Mouse (Mus musculus) Patski (cell line): ENCODE data around the gene Pdcd7. TPM values are rescaled to one million over a fixed set of nuclear protein-coding genes. Genes with fewer than 3 reads are reported as not detected.

ENCODE experiments used
- ATAC-seq: fragments of 100-300 bp; one replicate; pipeline ENCODE4 v1.8.0; 2021
- CTCF ChIA-PET: fragments of 350-600 bp; sonication (Branson Sonifier 250); formaldehyde crosslinking; loops from one replicate; lab custom pipeline; 2022; ENCODE audit warnings: inconsistent platforms; lab: Charles Lee
- POLR2A ChIA-PET: fragments of 350-600 bp; sonication (Branson Sonifier 250); formaldehyde crosslinking; loops from one replicate; lab custom pipeline; 2022; ENCODE audit warnings: antibody characterized with exemption, inconsistent platforms; lab: Charles Lee
- DNase-seq: peaks from one replicate; pipeline ENCODE4 v3.0.0-alpha.2; 2011; ENCODE audit warnings: low read depth, low spot score
- H3K27me3 ChIP-seq: fragments of 371-371 bp; one replicate; pipeline ENCODE4 v1.5.1; 2021
- CTCF ChIP-seq: fragments of 100-300 bp; IDR thresholded peaks from one replicate; pipeline ENCODE4 v1.5.1; 2021
- in situ Hi-C: fragments of 300-500 bp; cut with MboI; formaldehyde crosslinking; loops from 3 replicates; pipeline ENCODE4 v1.11.1; 2018; ENCODE audit warnings: low pct_unique_long_range_greater_than_20kb, mixed read lengths
- polyA plus RNA-seq: library from polyadenylated mRNA; unstranded; gene quantifications from one replicate; pipeline ENCODE4 v1.2.3, GENCODE M21; 2021

Gene Pdcd7
- polyA plus RNA-seq, 1 experiment from 2014 or later: 16.7 TPM

DNA sequence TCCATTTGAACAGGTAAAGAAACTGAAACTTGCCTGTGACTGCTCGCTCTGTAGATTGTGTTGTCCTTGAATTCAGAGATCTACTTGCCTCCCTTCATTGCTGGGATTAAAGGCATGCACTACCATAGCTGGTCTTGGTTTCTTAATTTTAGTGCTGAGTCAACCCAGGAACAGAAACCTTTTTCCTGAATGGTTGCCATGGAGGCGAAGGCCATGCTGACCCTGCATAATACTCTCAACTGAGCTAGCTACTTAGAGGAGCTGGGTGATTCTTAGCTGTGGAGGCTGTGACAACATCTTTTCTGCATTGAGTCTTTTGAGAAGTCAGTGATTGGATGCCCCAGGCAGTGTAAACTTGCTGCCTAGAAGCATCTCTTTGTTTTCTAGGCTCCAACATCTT lies 11.1 kb downstream of the Pdcd7 start:
- no peaks in the 10 kb centered on the region for H3K27me3 ChIP-seq
- ChIA-PET POLR2A (no interaction called here), CTCF (no interaction called here)
- no peak for ATAC-seq
- in situ Hi-C loops: no loop called here
- TF ChIP-seq CTCF: no peak
- DNase-seq: no peak

DNA sequence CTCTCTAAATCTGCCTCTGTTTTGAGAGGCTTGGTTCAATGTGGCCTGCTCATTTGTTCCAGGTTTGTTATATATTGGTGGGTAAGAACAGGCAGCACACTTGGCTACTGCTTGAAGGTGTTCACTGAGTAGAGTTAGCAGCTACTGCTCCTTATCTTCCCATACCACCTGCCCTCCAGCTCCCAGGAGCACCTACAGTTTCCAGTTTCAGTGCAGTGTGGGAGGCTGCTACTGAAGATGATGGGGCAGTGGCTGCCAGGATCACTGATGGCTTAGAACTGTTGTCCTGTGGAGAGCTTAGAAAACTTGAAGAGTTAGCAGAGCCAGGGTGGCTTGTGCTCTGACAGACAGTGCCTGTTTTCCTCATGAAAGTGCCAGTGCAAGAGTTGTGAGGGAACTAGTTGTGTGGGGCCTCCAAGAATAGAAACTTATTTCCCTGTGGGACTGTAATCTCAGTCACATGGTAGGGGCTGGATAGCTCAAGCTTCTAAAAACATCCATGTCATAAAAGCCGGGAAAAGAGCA lies 13.1 kb downstream of the Pdcd7 start:
- DNase-seq: no peak
- CTCF ChIA-PET: no interaction called here

DNA sequence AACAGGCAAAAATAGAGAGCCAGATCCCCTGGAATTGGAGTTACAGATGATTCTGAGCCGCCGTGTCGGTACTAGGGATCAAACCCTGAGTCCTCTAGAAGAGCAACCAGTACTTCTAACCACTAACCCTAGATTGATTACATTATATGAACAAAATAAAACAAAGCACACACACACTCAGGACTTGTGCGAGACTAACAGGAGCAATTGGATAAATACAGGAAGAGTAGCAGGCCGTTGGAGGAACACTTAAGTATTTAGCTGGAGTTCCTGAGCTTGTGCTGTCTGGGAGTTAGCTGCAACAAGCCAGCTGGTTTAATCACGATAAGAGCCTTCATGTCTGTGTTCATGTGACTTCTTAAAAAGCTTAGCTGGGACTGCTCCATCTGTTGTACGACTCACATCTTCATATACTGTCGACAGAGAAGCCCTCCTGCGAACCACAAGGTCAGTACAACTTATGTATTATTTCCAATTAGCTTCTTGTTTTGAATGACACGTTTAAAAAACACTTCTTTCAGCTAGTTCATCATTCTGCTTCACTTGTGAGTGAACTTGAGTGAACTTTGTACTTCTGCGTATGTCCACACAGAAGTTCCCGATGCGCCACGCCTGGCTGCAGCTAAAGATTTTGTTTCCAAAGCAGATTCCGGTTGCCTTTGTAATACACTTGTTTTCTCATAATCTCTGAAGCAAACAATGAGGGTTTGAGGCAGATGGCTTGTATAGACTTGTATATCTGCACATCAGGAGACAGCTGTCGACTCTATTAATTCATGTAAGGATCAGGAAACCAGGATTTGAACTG lies 14.9 kb downstream of the Pdcd7 start, which contains the start of gene Ubap1l:
Gene Ubap1l, plus strand, starts transcription at position 401 of the 808 bp plus-strand sequence.
- ChIA-PET CTCF (interaction anchor here (0.8 to 1.1 kb wide), 2 partner anchors 8 to 29 kb away, joined by 3 to 4 read pairs; no protein-coding TSS in a partner anchor), POLR2A (no interaction called here)
- in situ Hi-C loops: loop anchor here (10.0 kb wide), 1 partner anchor 224 kb away; the partner anchor contains the start of genes Pif1 and Plekho2
- DNase-seq (no peak), ATAC-seq (no peak)
- TF ChIP-seq CTCF: no peak
- no peaks in the 10 kb centered on the region for H3K27me3 ChIP-seq

More for the DNA sequence above, 13.1 kb downstream of the Pdcd7 start:
- no peak for TF ChIP-seq CTCF
- POLR2A ChIA-PET: no interaction called here
- no peak for ATAC-seq
- H3K27me3 ChIP-seq: no peaks in the 10 kb centered on the region
- in situ Hi-C loops: no loop called here

DNA sequence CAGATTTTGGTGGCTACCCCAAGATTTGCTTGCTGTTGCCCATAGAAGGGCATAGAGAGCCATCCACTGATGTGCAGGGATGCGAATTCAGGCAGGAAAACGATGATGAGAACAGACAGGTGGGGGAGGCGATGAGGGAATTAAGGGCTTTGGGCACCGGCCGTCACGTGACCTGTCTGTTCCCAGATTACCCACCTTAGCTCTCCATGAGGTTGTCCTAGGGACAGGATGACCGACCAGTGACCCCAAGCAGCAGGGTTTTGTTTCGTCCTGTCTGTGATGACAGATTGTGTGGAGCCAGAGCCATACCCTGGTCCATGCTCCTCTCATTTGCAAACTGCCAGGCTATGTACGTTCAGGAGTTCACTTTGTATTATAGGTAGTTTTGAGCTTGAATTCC lies 17.8 kb downstream of the Pdcd7 start:
- in situ Hi-C loops: loop anchor here (10.0 kb wide), 1 partner anchor 221 kb away; the partner anchor contains the start of genes Pif1 and Plekho2
- H3K27me3 ChIP-seq: no peaks in the 10 kb centered on the region
- ATAC-seq (no peak), DNase-seq (no peak)
- no peak for TF ChIP-seq CTCF
- ChIA-PET POLR2A (no interaction called here), CTCF (no interaction called here)

DNA sequence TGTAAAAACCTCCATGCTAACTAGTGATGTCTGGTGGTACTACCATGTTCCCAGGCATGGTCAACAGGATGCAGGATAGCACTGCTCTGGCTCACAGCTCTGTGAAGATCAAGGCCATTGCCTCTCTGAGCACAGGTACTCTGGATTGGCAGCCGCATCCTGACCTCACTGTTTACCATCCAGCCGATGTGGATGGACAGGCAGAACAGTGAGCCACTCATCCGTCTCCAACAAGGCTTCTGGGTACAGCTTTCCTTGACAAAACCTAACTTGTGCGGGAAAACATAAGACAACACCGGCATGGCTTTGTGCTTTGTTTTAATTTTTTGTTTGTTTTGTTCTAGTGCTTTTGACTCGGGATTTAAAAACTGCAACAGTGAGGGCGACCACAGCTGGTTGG lies 19.8 kb downstream of the Pdcd7 start:
- in situ Hi-C loops: loop anchor here (10.0 kb wide), 1 partner anchor 219 kb away; the partner anchor contains the start of genes Pif1 and Plekho2
- CTCF ChIA-PET: no interaction called here
- DNase-seq (no peak), ATAC-seq (no peak)
- no peaks in the 10 kb centered on the region for H3K27me3 ChIP-seq
- no peak for TF ChIP-seq CTCF
- POLR2A ChIA-PET: no interaction called here

DNA sequence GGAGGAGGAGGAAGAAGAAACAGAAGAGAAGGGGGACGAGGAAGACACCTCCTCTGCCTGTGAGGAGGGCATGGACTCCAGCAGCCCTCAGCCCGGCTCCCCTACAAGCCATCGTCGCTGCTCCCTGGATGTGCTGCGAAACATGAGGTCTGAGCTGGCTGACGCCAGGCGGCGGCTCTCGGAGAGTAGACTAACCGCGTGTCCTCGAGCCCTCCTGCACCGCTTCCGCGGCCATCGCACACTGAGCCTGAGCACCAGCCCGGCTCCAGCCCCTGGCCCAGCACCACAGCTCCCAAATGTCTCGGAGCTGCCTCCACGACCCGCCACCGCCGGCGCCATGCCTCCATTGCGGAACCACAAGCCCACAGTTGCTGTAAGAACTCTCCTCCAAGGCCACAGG lies 25.9 kb downstream of the Pdcd7 start:
- no peaks in the 10 kb centered on the region for H3K27me3 ChIP-seq
- ChIA-PET CTCF (interaction anchor here (1.9 to 2.3 kb wide), 2 partner anchors 62 to 64 kb away, joined by 6 to 8 read pairs; partner anchors contain the start of gene Mtfmt), POLR2A (no interaction called here)
- DNase-seq (no peak), ATAC-seq (no peak)
- no peak for TF ChIP-seq CTCF
- in situ Hi-C loops: no loop called here

DNA sequence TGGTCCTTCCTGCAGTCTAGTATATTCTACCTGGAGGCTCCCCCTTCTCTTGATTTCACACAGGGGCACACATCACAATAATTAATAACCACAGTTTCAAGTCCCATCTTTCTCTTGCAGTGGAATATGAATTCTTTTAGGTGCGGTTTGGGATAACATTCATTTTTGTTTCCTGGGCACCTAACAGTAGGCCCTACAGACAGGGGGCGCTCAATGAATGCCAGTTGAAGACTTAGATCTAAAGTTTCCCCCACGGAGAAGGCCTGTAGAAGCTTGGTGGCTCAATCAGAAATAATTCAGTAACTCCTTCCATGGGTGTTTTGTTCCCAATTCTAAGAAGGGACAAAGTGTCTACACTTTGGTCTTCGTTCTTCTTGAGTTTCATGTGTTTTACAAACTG lies 26.5 kb downstream of the Pdcd7 start:
- DNase-seq (no peak), ATAC-seq (no peak)
- no peak for TF ChIP-seq CTCF
- POLR2A ChIA-PET: no interaction called here
- in situ Hi-C loops: no loop called here
- no peaks in the 10 kb centered on the region for H3K27me3 ChIP-seq
- CTCF ChIA-PET: interaction anchor here (1.0 to 3.9 kb wide), 7 partner anchors 11 to 63 kb away, joined by 3 to 12 read pairs (median 6); partner anchors contain the start of gene Mtfmt

DNA sequence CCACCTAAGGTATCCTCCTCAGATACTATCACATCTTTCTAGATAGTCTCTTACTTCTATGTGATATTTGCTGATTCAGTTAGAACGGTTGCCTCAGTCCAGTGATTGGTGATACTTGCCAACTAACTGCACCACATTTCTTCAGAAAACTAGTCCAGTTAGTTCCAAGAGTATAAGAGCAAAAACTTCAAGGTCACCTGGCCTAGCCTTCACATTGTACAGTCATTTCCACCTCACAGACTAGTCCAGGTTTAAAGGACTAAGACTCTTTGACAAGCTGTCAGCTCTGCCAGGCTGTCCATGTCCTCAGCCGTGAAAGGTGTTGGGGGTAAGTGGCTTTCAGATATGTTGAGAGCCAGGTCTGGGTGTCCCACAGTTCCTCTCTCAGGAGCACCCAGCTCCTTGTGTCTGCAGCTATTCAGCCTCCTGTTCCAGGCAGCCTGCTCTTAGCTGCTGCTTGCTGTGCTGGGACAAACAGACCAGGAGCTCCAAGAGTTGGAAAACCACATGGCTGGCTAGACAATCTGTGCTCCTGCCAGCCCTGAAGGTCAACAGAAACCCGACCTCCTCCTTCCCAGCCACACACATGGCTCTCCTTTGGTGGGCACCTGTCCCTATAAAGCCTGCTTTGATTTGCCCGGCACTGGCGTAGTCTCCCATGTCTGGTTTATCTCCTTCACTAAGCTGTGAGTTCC lies 28.7 kb downstream of the Pdcd7 start:
- ChIA-PET POLR2A (interaction anchor here (0.7 to 1.4 kb wide), 3 partner anchors 39 to 500 kb away, joined by 3 to 4 read pairs (median 3); no protein-coding TSS in a partner anchor), CTCF (interaction anchor here (1.3 to 3.9 kb wide), 3 partner anchors 9 to 27 kb away, joined by 4 to 12 read pairs (median 5); no protein-coding TSS in a partner anchor)
- DNase-seq (no peak), ATAC-seq (no peak)
- no peak for TF ChIP-seq CTCF
- no peaks in the 10 kb centered on the region for H3K27me3 ChIP-seq
- in situ Hi-C loops: no loop called here

DNA sequence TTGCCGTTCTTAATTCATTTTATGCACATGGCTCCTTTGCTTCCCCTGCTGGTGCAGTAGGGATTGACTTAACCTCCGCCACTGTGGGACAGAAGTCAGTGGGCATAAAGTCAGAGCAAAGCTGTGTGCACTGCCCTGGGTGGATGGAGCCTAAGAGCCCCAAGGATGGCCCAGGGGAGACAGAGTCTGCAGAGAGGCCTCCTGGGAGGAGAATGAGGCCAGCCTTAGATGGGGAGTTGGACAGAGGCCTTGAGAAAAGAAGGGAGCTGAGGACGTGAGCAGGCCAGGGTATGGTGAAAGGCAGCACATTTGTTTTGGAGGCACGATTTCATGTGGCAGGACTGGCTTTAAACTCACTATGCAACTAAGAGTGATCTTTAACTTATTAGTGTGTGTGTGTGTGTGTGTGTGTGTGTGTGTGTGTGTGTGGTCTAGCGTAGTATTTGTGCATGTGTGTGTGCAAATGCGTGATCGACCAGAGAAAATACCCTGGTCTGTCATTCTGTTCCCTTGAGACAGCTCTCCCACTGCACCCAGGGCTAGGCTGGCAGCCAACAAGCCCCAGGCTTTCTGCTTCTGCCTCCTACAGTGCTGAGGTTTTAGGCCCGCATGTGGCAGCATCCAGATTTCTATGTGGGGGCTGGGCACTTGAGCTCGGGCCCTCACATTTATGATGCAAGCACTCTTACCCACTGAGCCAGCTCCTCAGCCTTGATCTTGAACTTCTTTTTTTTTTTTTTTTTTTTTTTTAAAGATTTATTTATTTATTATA lies 29.4 kb downstream of the Pdcd7 start:
- no peak for ATAC-seq
- peak; percentile 61 for DNase-seq
- TF ChIP-seq CTCF: no peak
- POLR2A ChIA-PET: interaction anchor here (0.7 to 1.4 kb wide), 3 partner anchors 38 to 499 kb away, joined by 3 to 4 read pairs (median 3); no protein-coding TSS in a partner anchor
- CTCF ChIA-PET: interaction anchor here (0.8 to 3.9 kb wide), 4 partner anchors 8 to 56 kb away, joined by 4 to 12 read pairs (median 5); no protein-coding TSS in a partner anchor
- H3K27me3 ChIP-seq: no peaks in the 10 kb centered on the region
- in situ Hi-C loops: no loop called here
